Mouse (Mus musculus) naive thymus-derived CD4-positive, alpha-beta T cell, adult 2 months (primary cell): ENCODE measurements around the gene Arid4b.

ENCODE experiments used
- DNase-seq: peaks from one replicate; pipeline ENCODE4 v3.0.0-alpha.2; 2011; ENCODE audit warnings: low read depth

Arid4b gene

DNA sequence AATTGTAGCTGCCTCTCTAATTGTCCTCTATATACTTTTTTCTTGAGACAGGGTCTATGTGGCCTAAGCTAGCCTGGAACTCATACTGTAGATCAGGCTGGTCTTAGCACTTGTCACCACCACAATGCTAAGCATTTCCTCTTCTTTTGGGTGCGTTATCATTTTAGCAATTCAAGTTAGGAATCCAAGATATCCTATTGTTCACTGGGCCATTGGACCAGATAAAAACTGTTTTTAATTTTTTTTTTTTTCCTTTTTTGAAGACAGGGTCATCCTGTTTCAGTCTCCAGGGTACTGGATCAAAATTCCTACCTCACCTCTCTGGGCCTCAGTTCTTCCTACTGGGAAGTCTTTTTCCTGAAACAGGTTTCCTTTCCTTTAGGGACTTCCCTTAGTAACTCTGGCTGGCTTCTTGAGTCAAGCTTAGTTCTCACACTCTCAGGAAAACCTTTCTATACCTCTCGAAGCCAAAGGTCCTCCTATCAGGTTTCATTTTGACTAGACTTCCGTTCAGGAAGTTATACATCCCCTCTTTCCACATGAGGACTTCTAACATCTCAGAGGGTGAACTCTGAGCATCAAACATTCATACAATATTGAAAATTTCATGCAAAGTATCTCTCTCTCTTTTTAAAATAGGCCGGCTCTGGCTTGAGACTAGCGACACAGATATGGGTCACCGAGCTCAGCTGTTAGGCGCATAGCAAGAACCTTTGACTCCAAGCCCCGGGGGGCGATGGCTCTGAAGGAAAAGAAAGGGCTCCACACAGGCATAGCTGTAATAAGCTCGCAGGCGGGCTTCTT lies 621 bp upstream of the Arid4b start:
- DNase-seq = peak; percentile 27

DNA sequence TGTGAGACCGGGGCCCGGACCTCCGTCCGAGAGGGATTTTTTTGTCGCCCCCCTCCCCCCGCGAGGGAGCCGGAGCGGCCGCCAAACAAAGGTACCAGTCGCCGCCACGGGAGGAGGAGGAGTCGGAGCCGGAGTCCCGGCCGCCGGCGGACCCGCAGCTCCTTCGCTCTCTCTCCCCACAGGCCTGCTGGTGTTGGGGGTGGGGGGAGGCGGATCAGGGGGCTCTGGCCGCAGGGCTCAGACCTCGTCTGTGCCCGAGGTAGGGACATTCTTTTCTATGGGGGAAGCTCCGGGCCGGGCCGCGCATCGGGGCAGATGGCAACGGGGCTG lies 875 bp downstream of the Arid4b start:
- no peak for DNase-seq

DNA sequence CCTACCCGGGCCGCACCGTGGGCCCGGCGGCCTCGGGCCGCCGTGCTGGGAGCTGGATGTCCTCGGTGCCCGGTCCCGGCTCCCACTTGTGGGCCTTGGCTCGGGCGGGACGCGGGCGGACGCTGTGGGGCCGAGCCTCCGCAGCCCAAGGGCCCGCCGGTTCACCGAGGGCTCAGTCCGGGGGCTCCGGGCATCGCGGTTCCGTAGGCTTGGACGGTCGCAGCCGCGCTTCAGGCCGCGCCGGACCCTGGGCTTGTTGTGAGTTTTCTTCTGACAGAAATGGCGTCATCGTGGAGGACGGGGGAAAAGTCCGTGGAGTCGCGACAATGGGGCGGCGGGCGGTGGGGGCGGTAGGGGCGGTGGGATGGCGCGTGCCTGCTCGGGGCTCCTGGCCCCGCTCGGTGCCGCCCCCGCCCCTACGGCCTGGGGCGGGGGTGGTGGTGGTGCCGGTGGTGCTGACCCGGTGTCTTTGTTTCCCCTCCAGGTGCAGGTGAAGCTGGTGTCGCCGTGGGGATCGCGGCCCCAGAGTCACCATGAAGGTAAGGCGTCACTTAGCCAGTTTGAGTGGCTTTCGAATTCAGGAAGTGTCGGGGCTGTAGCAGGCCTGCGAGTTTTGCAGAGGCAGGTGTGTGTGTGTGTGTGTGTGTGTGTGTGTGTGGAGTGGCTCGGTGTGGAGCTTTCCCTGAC lies 1.5 kb downstream of the Arid4b start:
- peak; percentile 79 for DNase-seq

DNA sequence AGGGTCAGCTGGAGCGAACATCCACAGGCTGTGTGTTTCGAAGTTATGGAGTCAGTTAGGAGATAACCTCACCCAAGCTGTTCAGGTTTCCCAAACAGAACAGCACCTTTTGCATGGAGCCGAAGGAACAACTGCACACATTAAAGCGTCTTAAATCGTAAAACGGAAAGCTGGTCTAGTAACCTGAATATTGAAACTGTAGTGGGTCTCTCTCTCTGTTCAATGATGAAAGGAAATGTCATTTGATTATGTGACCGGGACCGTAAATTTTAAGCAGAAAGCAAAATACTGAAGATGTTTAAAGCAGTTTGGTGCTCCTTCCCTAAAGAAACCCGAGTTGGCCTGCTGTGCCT lies 2.0 kb downstream of the Arid4b start:
- no peak for DNase-seq

DNA sequence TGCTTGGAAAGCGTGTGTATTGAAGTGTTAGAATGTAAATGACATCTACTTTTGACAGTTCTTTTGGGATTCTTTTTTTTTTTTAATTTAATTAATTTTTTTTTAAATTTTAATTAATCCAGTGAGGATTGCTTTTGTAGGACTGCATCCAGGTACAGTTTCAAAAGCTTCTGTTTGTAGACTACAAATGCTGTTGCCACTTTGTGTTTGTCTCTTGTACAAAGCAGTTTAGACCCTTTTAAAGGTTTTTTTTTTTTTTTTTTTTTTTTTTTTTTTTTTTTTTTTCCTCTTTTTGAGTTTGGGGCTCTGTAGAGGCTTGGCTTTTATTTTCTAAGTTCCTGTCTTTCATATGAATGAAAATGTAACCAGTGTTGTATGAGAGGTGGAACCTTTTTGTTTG lies 2.7 kb downstream of the Arid4b start:
- DNase-seq = no peak

DNA sequence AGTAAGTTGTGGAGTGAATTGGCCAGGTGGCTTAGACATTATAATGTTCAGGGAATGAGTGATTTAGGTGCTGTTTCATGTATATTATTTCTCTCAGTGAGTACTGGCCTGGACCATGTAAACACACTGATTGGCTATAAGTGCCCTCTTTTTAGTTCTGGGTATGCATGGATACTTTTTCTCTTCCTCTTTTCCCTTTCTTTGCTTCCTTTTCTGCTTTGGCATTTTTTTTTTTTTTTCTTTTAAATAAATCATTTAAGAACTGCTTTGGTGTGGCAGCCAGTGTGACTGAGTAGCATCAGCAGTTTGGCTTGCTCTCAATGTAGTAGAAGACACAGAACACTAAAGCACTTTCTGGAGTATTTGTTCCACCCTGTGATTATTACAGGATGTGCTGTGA lies 5.0 kb downstream of the Arid4b start:
- DNase-seq = no peak

DNA sequence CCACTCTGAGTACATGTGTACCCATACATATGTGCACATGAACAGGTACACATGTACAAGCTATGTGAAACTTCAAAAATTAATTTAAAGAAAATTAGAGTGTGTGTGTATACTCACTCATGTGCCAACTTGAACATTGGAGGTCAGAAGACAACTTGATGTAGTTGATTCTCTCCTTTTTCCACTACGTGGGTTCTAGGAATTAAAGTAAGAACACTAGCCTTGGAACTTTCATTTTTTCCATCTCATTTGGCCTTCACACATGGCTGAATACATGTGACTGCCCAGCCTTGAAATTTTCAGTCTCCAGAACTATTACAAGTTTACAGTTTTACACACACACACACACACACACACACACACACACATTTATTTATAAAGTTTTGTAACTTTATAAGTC lies 6.3 kb downstream of the Arid4b start:
- no peak for DNase-seq

DNA sequence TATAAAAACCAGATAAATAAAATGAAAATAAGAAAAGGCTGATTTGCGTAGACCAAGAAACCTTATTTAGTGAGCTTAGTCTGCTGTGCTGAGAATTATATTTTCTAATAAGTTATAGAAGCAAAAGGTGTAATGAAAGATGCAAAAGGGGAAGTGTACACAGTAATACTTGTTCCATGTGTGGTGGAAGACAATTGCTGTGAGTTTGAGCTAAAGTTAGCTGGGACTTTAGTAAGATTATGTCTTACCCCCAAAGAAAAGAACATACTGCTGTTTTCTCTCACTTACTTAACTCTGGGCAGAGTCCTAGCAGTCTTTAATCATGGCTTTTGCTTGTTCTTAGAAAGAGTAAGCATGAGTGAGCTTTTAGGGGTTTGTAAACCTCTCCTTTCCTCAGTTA lies 11.3 kb downstream of the Arid4b start:
- DNase-seq = no peak

DNA sequence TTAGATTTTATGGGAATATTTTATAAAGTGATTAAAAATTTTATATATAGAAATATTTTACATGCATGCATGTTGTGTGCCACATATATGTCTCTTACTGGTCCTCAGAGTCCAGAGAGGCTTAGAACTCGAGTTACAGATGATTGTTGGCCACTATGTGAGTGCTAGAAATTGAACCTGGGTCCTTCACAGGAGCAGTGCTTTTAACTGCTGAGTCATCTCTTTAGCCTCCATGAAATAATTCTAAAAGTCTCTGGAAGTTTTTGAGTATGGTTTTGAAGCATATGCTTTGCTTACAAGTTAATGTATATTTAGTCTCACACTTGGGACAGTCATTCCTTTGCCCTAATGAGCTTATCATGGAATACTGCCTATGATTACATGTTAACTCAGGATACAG lies 12.3 kb downstream of the Arid4b start:
- DNase-seq = no peak

DNA sequence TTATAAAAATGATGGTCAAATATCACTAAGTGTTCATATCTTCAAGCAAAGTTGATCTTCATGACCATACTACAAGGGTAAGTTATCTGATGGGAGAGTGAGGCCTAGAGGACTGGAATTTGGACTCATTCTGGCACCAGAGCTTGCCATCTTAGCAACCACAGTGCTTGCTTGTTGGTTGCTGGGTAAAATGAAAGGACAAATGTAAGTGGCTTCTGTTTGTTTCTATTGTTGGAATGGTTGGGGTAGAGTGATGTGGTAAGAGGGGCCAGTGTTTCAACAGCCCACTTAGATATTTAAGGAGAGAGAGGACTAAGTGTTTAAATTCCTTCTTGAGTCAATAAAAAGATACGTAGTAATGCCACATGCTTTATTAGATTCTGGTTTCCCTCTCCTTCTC lies 25.6 kb downstream of the Arid4b start:
- no peak for DNase-seq

DNA sequence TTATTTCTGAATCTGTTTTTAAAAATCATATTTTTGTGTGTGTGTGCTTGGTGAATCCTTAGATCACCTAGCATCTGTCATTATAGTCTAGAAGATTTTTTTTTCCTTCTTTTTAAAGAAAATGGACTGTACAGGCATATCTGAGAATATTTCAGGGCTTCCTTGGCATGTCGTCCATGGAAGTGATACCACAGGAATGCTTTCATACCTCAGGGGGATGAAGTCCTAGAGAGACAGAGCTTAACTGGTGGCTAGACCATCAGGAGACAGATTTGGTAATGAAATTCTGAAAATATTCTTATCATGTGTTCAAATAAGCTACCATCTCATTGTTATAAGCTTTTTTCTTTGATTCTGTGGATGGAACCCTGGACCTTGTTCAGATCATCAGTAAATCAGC lies 40.0 kb downstream of the Arid4b start:
- no peak for DNase-seq

DNA sequence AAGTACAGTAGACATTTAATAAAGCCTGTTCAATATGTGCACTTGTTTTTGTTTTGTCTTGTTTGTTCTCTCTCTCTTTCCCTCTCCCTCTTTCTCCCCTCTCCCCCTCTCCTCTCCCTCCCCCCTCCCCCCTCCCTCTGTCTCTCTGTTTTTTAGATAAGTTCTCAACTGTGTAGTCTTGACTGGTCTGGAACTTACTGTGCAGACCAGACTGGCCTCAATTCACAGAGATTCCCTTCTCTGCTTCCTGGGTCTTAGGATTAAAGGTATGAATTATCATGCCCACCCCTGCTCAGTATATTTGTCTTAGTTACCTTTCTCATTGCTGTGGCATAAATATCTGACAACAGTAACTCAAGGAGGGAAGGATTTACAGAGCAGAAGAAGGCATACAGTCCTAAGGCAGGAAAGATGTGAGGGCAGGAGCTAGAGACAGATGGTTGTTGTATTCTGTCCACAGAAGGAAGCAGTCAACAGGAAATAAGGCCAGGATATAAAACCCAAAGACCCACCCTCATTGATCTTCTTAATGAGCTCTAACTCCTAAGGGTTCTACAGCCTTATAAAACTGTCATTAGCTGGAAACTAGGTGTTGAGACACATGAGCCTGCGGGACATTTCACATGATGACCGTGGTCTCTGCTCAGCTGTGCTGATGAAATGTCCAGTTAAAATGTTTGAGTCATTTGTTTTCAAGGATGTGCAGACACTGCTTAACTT lies 47.3 kb downstream of the Arid4b start:
- DNase-seq = no peak

DNA sequence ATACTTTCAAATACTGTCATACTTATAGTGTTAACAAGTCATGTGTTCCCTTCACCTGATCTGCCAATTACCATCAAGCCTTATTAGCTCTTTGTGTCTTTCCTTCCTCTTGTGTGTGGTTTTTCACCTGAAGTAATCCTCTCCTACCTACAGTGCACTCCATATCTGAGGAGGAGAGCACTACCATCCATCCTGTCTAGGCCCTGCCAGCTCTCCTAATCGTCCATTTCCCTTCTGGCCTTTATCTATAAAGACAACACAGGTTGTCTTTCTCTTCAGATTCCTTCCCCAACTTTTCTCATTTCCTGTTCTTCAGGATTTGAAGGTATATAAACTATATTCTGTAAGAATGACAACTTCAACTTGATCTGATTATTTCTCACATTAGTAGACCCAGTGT lies 48.1 kb downstream of the Arid4b start:
- no peak for DNase-seq

DNA sequence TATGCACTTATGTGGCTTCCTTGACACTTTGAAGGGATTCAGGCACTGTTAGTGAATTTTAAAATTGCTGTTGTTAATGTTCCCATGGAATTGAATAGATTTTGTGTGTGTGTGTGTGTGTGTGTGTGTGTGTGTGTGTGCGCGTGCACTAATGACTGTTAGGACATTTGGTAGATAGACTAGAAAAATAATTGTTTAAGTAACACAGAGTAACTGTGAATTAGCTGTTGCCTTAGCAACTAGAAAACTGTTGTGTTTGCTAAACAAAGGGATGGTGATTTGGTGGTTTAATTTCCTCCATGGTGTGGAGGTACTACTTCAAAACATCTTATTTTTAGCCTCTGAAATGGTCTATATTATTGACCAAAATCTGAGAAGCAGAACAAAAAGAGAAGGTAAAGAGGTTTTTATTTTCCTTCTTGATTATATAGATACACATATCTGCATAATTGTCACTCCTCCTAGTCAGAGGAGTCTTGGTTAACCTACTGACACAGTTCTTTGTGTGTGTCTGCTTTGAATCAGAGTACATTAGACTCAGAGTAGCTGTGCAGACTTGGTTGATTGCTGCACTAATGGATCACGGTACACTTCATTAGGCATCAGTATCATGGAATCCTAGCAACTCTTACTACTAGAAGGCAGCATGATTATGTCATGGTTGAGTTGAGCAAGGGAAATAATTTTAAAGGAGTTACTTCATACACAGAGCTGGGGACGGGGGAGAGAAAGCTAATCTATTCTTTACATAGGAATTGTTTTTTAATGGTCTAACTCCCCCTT lies 50.9 kb downstream of the Arid4b start:
- no peak for DNase-seq

DNA sequence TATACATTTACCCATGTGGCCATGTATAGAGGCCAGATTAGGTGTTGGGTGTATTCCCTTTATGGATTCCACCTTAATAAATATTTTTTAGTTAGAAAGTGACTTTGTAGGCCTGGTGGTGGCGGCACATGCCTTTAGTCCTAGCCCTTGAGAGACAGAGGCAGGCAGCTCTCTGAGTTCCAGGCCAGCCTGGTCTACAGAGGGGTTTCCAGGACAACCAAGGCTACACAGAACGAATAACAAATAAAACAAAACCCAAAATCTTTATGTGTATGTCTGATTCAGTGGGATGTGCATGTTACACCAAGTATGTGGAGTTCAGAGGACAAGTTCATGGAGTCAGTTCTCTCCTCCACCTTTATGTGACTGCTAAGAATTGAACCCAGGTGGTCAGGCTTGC lies 52.8 kb downstream of the Arid4b start:
- DNase-seq = no peak

DNA sequence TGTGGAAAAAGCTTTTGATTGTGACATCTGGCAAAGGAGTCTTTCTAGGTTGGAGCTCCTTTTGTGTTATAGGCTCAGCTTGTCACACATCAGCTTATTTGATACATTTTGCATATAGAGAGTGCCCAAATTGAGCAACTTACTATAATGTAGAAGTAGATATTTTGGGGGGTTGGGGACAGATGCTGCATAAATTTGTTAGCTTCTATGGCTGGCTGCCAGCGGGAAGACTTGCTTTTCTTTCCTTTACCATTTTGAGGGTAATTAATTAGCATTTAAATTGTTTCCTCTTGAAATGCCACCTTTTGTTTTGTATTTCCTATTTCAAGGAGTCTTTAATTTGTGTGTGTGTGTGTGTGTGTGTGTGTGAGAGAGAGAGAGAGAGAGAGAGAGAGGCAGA lies 68.6 kb downstream of the Arid4b start:
- no peak for DNase-seq

DNA sequence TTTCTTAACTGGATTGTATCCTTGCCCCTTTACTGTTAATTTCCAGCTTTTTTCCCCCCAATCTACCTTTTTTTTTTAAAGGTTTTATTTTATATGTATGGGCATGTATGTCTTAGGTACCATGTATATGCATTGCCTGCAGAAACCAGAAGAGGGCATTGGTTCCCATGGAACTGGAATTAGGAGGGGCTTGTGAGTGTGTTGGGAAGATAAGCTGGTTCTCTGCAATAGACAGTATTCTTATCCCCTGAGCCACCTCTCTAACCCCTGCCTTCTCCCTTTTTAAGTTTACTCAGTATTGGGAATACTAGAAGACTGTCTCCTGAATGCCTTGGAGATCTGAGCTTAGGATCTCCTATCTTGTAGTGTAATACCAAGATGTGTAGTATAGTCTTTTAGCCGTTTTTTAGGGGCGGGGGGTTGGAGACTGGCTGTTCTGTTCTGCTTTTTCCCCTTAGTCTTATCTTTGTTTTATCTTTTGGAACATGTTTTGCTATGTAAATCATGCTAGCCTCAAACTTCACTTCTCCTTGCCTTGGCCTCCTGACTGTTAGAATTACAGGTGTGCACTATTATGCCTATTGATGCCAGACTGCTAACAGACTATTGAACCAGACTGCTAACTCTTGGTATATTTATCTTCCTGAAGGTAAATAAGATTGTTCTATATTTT lies 79.4 kb downstream of the Arid4b start:
- DNase-seq = no peak

DNA sequence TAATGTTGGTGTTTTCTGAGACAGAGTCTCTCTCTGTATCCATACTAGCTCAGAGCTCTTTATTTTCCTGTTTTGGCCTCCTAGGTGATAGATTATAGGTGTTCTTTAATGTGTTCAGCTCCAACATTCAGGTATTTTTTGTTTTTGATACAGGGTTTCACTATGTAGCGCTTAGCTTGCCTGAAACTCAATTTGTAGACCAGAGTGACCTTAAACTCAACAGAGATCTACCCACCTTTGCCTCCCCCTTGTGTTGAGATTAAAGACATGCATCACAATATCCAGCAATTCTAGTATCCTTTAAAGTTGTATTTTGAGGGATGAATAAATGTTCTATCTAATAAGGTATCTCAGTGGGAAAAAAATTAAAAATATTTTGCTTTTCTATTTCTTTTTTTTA lies 115.0 kb downstream of the Arid4b start:
- peak; percentile 21 for DNase-seq

DNA sequence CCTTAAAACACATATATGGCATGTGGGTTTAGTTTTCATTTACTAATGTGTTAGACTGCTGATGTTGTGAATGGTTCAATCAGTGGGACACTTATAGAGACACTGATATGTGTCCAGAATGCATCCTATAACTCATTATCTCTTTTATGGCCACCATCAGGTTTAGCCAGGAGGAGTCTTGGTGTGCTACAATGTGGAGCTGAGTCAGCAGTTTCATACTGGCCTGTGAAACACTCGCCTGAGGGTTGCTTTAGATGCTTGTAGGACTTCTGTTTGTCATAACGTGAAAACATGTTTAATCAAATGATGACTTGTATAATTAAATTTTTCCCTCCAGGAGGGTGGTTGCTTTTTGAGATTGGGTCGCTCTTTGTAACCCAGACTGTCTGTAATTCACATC lies 116.6 kb downstream of the Arid4b start:
- no peak for DNase-seq

DNA sequence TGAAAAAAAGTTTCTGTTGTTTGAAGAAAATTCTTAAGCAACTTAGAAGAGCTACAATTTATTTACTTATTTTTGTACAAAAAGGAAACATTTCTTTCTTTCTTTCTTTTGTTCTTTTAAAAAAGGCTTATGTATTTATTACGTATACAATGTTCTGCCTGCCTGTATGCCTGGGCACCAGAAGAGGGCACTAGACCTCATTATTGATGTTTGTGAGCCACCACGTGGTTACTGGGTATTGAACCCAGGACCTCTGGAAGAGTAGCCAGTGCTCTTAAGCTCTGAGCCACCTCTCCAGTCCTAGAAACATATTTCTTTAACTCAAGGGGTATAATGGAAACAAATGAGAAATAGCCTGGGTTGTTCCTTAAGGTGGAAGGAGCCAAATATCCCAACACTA lies 182.9 kb downstream of the Arid4b start:
- no peak for DNase-seq
